7 mouse cellular contexts compared by ENCODE assay signal in the genomic region with DNA sequence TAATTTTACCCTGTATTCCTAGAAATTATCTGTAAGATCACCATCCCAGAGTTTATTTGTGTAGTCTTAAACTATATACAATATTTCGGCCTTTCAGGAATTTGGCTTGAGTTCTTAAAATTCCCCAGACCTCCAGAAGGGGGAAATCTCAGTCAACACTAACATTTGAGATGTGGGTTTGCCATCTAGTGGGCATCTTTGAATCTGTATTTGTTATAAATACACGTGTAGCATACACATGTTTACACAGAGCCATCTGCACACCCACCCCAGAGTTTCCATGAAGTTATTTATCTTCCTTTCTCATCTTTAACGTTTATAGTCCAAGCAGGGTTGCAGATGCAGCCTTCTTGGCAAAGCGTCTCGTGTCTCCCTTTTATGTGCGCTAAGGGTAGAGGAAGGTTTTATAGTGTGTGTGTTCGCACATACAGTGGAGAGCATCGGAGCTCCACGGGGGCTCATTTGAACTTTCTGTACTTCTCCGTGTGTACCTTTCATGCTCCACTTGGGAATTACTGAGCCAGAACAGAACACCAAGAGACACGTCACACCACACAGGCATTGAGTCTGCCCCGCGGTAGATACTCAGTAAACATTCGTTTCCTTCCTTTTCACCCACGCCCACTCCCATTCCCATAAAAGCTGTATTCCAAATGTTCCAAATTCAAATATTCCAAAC. TPM values are rescaled to one million over a fixed set of nuclear protein-coding genes. Genes with fewer than 3 reads are reported as not detected.
A peak's percentile ranks its signal among the peaks of the same experiment; 100 is the strongest.
DNase-seq lines count a peak whose midpoint lies in the region; ATAC-seq and TF ChIP-seq lines count a peak whose summit lies in the region.

No protein-coding gene starts in this region.

- in situ Hi-C loops in Patski (cut with MboI; ENCODE audit: low pct_unique_long_range_greater_than_20kb), result loop anchor here (10.0 kb wide), 2 partner anchors 105 to 185 kb away; no protein-coding TSS in a partner anchor

- peak; percentile 54 for ATAC-seq in Patski
- ATAC-seq in embryonic facial prominence, embryonic 15.5 days (ENCODE audit: insufficient number of reproducible peaks, low FRiP score, low TSS enrichment, low read depth), result peak; percentile 43; the same call in 1 of the 2 replicates
- ATAC-seq in kidney, embryonic 16.5 days (ENCODE audit: low FRiP score, low TSS enrichment), result peak; percentile 53; the same call in 1 of the 2 replicates
- ATAC-seq in neutrophil, adult 5-6 weeks (ENCODE audit: extremely low read depth, insufficient number of reproducible peaks, low FRiP score, poor library complexity, severe bottlenecking), result peak; percentile 62; the same call in 1 of the 2 replicates
- ATAC-seq in erythroblast, adult 5-6 weeks (replicated peaks; ENCODE audit: low FRiP score, poor library complexity, severe bottlenecking), result no peak

- intact Hi-C loops in left cerebral cortex, postnatal 25 days (cut with DNase I), result loop anchor here (10.0 kb wide), 3 partner anchors 85 to 195 kb away; no protein-coding TSS in a partner anchor

- 45% methylated on average over 15 of the region's 15 CpGs for WGBS in embryonic facial prominence, embryonic 15.5 days
- 26% methylated on average over 15 of the region's 15 CpGs for WGBS in kidney, embryonic 16.5 days

- H3K27ac ChIP-seq in embryonic facial prominence, embryonic 15.5 days (replicated peaks), result peak overlapping the region; percentile 60; the same call in 1 of the 2 replicates
- no peak overlapping the region for H3K27ac ChIP-seq in kidney, embryonic 16.5 days (ENCODE audit: low read length)

- no peaks in the 10 kb centered on the region for H3K36me3 ChIP-seq in embryonic facial prominence, embryonic 15.5 days
- no peaks in the 10 kb centered on the region for H3K36me3 ChIP-seq in kidney, embryonic 16.5 days (ENCODE audit: insufficient read depth, low read length)

- no peak overlapping the region for H3K9ac ChIP-seq in embryonic facial prominence, embryonic 15.5 days
- H3K9ac ChIP-seq in kidney, embryonic 16.5 days (replicated peaks; ENCODE audit: low read length), result peak overlapping the region; percentile 48

- peak; percentile 45 to 76 for DNase-seq in left cerebral cortex, postnatal 25 days (ENCODE audit: low spot score in 2 of 2)
- DNase-seq in left cerebral cortex, adult 11 months (ENCODE audit: low spot score), result no peak
- no peak for DNase-seq in Patski (ENCODE audit: low read depth, low spot score)

- POLR2A ChIA-PET in Patski (lab: Charles Lee), result no interaction called here

- peak; percentile 71 for TF ChIP-seq CTCF in Patski (IDR thresholded peaks at IDR 0.05)

- peaks cover 10% of the 10 kb centered on the region; the same call in 1 of the 2 replicates for H3K4me1 ChIP-seq in embryonic facial prominence, embryonic 15.5 days
- peaks cover 10% of the 10 kb centered on the region; the same call in 1 of the 2 replicates for H3K4me1 ChIP-seq in kidney, embryonic 16.5 days (ENCODE audit: insufficient read depth, low read length)

- peaks cover 25% of the 10 kb centered on the region for H3K27me3 ChIP-seq in Patski
- no peaks in the 10 kb centered on the region for H3K27me3 ChIP-seq in embryonic facial prominence, embryonic 15.5 days
- no peaks in the 10 kb centered on the region for H3K27me3 ChIP-seq in kidney, embryonic 16.5 days (ENCODE audit: insufficient read depth, low read length)

- no peaks in the 10 kb centered on the region for H3K9me3 ChIP-seq in embryonic facial prominence, embryonic 15.5 days (replicated peaks)
- no peaks in the 10 kb centered on the region for H3K9me3 ChIP-seq in kidney, embryonic 16.5 days (ENCODE audit: low read length)

- CTCF ChIA-PET in Patski (lab: Charles Lee), result interaction anchor here (0.9 to 2.2 kb wide), 4 partner anchors 23 to 98 kb away, joined by 3 to 10 read pairs (median 3); no protein-coding TSS in a partner anchor

- H3K4me2 ChIP-seq in embryonic facial prominence, embryonic 15.5 days (replicated peaks), result peak overlapping the region; percentile 38
- peak overlapping the region; percentile 53 for H3K4me2 ChIP-seq in kidney, embryonic 16.5 days (replicated peaks; ENCODE audit: low read depth, low read length)

- peak overlapping the region; percentile 21; the same call in 1 of the 2 replicates for H3K4me3 ChIP-seq in embryonic facial prominence, embryonic 15.5 days (replicated peaks)
- peak overlapping the region; percentile 27 for H3K4me3 ChIP-seq in kidney, embryonic 16.5 days (ENCODE audit: low read length)

RNA-seq across cellular contexts. Expression of a gene that starts 12.3 kb away (rescaled TPM):
- 10 to 100 TPM; 21.7 to 22.8 TPM for total RNA-seq in left cerebral cortex, postnatal 25 days (2021)
- polyA plus RNA-seq in Patski (2021), result 13.0 TPM
- 24.7 and 25.2 TPM in 2 replicates for polyA plus RNA-seq in embryonic facial prominence, embryonic 15.5 days (2015; fragmentation: Nextera tagmentation; extraction: Ambion mirVana)
- polyA plus RNA-seq in kidney, embryonic 16.5 days (2015; fragmentation: Nextera tagmentation; extraction: Ambion mirVana), result 32.7 and 34.5 TPM in 2 replicates
- total RNA-seq in neutrophil, adult 5-6 weeks (2017), result 0.70 and 2.6 TPM in 2 replicates
- 7.7 and 19.4 TPM in 2 replicates for total RNA-seq in erythroblast, adult 5-6 weeks (2015; ENCODE audit: low replicate concordance)
- total RNA-seq in erythroblast, adult 5-6 weeks (2017; ENCODE audit: low replicate concordance), result 4.4 and 7.4 TPM in 2 replicates

RNA-seq across cellular contexts. Expression of a gene that starts 16.7 kb away (rescaled TPM):
- 10 to 100 TPM; 18.5 to 19.9 TPM for total RNA-seq in left cerebral cortex, postnatal 25 days (2021)
- 0.24 TPM for polyA plus RNA-seq in Patski (2021)
- polyA plus RNA-seq in embryonic facial prominence, embryonic 15.5 days (2015; fragmentation: Nextera tagmentation; extraction: Ambion mirVana), result 14.5 and 16.3 TPM in 2 replicates
- polyA plus RNA-seq in kidney, embryonic 16.5 days (2015; fragmentation: Nextera tagmentation; extraction: Ambion mirVana), result 10.8 and 13.3 TPM in 2 replicates
- total RNA-seq in neutrophil, adult 5-6 weeks (2017), result 19.2 and 19.4 TPM in 2 replicates
- total RNA-seq in erythroblast, adult 5-6 weeks (2015; ENCODE audit: low replicate concordance), result 2.7 TPM in 2 replicates
- 2.0 and 2.3 TPM in 2 replicates for total RNA-seq in erythroblast, adult 5-6 weeks (2017; ENCODE audit: low replicate concordance)

Comparison
In these comparisons a context has a peak if more than half of its experiments do, and no peak if none do; other contexts are left out.
1. DNase-seq: peak in left cerebral cortex, postnatal 25 days (2 of 2); none in left cerebral cortex, adult 11 months (single experiment) and Patski (single experiment).